Mouse (Mus musculus) MEL (cell line): ENCODE data around the gene Prep. TPM values are rescaled to one million over a fixed set of nuclear protein-coding genes. Genes with fewer than 3 reads are reported as not detected.

Experiments
- DNase-seq: peaks from one replicate; pipeline ENCODE4 v3.0.0; 2011; ENCODE audit warnings: low read depth, low spot score
- H3K27ac ChIP-seq: 2 replicates; pipeline ENCODE4 v1.5.1; 2012; ENCODE audit warnings: low read depth, mild to moderate bottlenecking, control low read depth, low read length, moderate library complexity; ENCODE audit not compliant: control insufficient read depth
- H3K27me3 ChIP-seq, 2 experiments: fragments of 150-350 bp in 1 of 2; sonication (generic) in 1 of 2; 2 replicates each; pipeline ENCODE4 v1.6.1; 2012; ENCODE audit warnings: low read length in 2 of 2, mild to moderate bottlenecking in 2 of 2, improper control_type of control experiment in 1 of 2, moderate library complexity in 1 of 2; ENCODE audit not compliant: insufficient read depth in 2 of 2, control insufficient read depth in 1 of 2
- H3K36me3 ChIP-seq, 2 experiments: 2 replicates each; pipeline ENCODE4 v1.6.1; 2012 to 2014; ENCODE audit warnings: low read length in 2 of 2, improper control_type of control experiment in 1 of 2, inconsistent platforms in 1 of 2, mild to moderate bottlenecking in 1 of 2; ENCODE audit not compliant: insufficient read depth in 2 of 2, control insufficient read depth in 1 of 2
- H3K4me1 ChIP-seq, 2 experiments: fragments of 150-350 bp in 1 of 2; sonication (generic) in 1 of 2; 2 replicates each; pipeline ENCODE4 v1.6.1; 2012; ENCODE audit warnings: low read length in 2 of 2, improper control_type of control experiment in 1 of 2, mild to moderate bottlenecking in 1 of 2; ENCODE audit not compliant: insufficient read depth in 2 of 2, control insufficient read depth in 1 of 2
- H3K4me3 ChIP-seq, 2 experiments: fragments of 150-350 bp in 1 of 2; sonication (generic) in 1 of 2; 2 replicates each; pipeline ENCODE4 v1.5.1; 2012; ENCODE audit warnings: low read depth in 2 of 2, low read length in 2 of 2, mild to moderate bottlenecking in 2 of 2, moderate library complexity in 2 of 2, control low read depth in 1 of 2, improper control_type of control experiment in 1 of 2; ENCODE audit not compliant: control insufficient read depth in 1 of 2, insufficient read depth in 1 of 2
- H3K79me2 ChIP-seq: 2 replicates; pipeline ENCODE4 v1.6.1; 2012; ENCODE audit warnings: mild to moderate bottlenecking, low read length, moderate library complexity; ENCODE audit not compliant: control insufficient read depth, poor library complexity, insufficient read depth
- H3K9ac ChIP-seq: 2 replicates; pipeline ENCODE4 v1.6.1; 2012; ENCODE audit warnings: low read depth, mild to moderate bottlenecking, control low read depth, low read length, moderate library complexity; ENCODE audit not compliant: control insufficient read depth, poor library complexity, severe bottlenecking
- H3K9me3 ChIP-seq: fragments of 150-350 bp; sonication (generic); replicated peaks from 2 replicates; pipeline ENCODE4 v1.6.1; 2012; ENCODE audit warnings: mild to moderate bottlenecking, low read length, improper control_type of control experiment, moderate library complexity; ENCODE audit not compliant: insufficient read depth
- CHD1 ChIP-seq: IDR thresholded peaks from 2 replicates; pipeline ENCODE4 v1.6.1; 2012; ENCODE audit warnings: low read depth, mild to moderate bottlenecking, inconsistent platforms, low read length, improper control_type of control experiment
- CTCF ChIP-seq, 3 experiments: IDR thresholded peaks in 2 of 3; conservative IDR thresholded peaks in 1 of 3; 2 replicates each; pipeline ENCODE4 v1.5.1; 2011 to 2012; ENCODE audit warnings: low read length in 3 of 3, low read depth in 2 of 3, mild to moderate bottlenecking in 2 of 3, improper control_type of control experiment in 1 of 3, inconsistent platforms in 1 of 3, mixed read lengths in 1 of 3, moderate library complexity in 1 of 3; ENCODE audit not compliant: control insufficient read depth in 1 of 3, insufficient read depth in 1 of 3, poor library complexity in 1 of 3, severe bottlenecking in 1 of 3
- E2F4 ChIP-seq: IDR thresholded peaks from 2 replicates; pipeline ENCODE4 v1.6.1; 2011; ENCODE audit warnings: low read depth, low read length, improper control_type of control experiment, borderline replicate concordance
- ETS1 ChIP-seq: IDR thresholded peaks from 2 replicates; pipeline ENCODE4 v1.6.1; 2012; ENCODE audit warnings: low read depth, mild to moderate bottlenecking, inconsistent platforms, low read length, improper control_type of control experiment, moderate library complexity
- GABPA ChIP-seq: IDR thresholded peaks from 2 replicates; pipeline ENCODE4 v1.6.1; 2012; ENCODE audit warnings: low read depth, mild to moderate bottlenecking, inconsistent platforms, low read length, improper control_type of control experiment, moderate library complexity
- GATA1 ChIP-seq: IDR thresholded peaks from 2 replicates; pipeline ENCODE4 v1.6.1; 2011; ENCODE audit warnings: low read depth, low read length, improper control_type of control experiment
- HCFC1 ChIP-seq: IDR thresholded peaks from 2 replicates; pipeline ENCODE4 v1.6.1; 2012; ENCODE audit warnings: low read depth, mild to moderate bottlenecking, inconsistent platforms, low read length, improper control_type of control experiment, moderate library complexity
- KAT2A ChIP-seq: conservative IDR thresholded peaks from 2 replicates; pipeline ENCODE4 v1.6.1; 2012; ENCODE audit warnings: low read depth, low read length, improper control_type of control experiment, inconsistent platforms
- MAFK ChIP-seq: IDR thresholded peaks from 2 replicates; pipeline ENCODE4 v1.6.1; 2011; ENCODE audit warnings: low read depth, mild to moderate bottlenecking, low read length, improper control_type of control experiment, borderline replicate concordance
- MEF2A ChIP-seq: IDR thresholded peaks from 2 replicates; pipeline ENCODE4 v1.6.1; 2014; ENCODE audit warnings: low read depth, mild to moderate bottlenecking, inconsistent platforms, low read length, improper control_type of control experiment; ENCODE audit not compliant: poor library complexity, insufficient replicate concordance, severe bottlenecking; ENCODE audit errors: extremely low read depth
- NELFE ChIP-seq: IDR thresholded peaks from 2 replicates; pipeline ENCODE4 v1.6.1; 2011; ENCODE audit warnings: low read depth, low read length, improper control_type of control experiment
- SIN3A ChIP-seq: IDR thresholded peaks from 2 replicates; pipeline ENCODE4 v1.6.1; 2012; ENCODE audit warnings: low read length, improper control_type of control experiment, inconsistent platforms
- TAL1 ChIP-seq: IDR thresholded peaks from 2 replicates; pipeline ENCODE4 v1.6.1; 2012; ENCODE audit warnings: mild to moderate bottlenecking, inconsistent platforms, low read length, moderate library complexity, mixed read lengths
- TBP ChIP-seq: IDR thresholded peaks from 2 replicates; pipeline ENCODE4 v1.8.0; 2011; ENCODE audit warnings: low read depth, low read length, improper control_type of control experiment
- UBTF ChIP-seq: IDR thresholded peaks from 2 replicates; pipeline ENCODE4 v1.6.1; 2012; ENCODE audit warnings: low read depth, mild to moderate bottlenecking, inconsistent platforms, low read length, improper control_type of control experiment, moderate library complexity, borderline replicate concordance; ENCODE audit not compliant: insufficient read depth
- USF1 ChIP-seq: IDR thresholded peaks from 2 replicates; pipeline ENCODE4 v1.6.1; 2014; ENCODE audit warnings: low read depth, mild to moderate bottlenecking, inconsistent platforms, low read length, improper control_type of control experiment, moderate library complexity
- ZC3H11A ChIP-seq: IDR thresholded peaks from 2 replicates; pipeline ENCODE4 v1.6.1; 2012; ENCODE audit warnings: low read depth, mild to moderate bottlenecking, inconsistent platforms, low read length, improper control_type of control experiment
- ZKSCAN1 ChIP-seq: IDR thresholded peaks from 2 replicates; pipeline ENCODE4 v1.6.1; 2012; ENCODE audit warnings: low read depth, mild to moderate bottlenecking, inconsistent platforms, low read length, improper control_type of control experiment, moderate library complexity
- ZNF384 ChIP-seq: IDR thresholded peaks from 2 replicates; pipeline ENCODE4 v1.6.1; 2012; ENCODE audit warnings: low read depth, mild to moderate bottlenecking, inconsistent platforms, low read length, improper control_type of control experiment
- polyA plus RNA-seq, 2 experiments: library from polyadenylated mRNA; stranded (reverse) in 1 of 2; unstranded in 1 of 2; fragments of >175 nt in 1 of 2; fragments of >200 nt in 1 of 2; gene quantifications; 2 replicates each; pipeline versions ENCODE4 v1.2.1 to v1.2.4; 2012; ENCODE audit warnings: low replicate concordance in 2 of 2, low read depth in 1 of 2; ENCODE audit not compliant: insufficient read length in 2 of 2, insufficient read depth in 1 of 2, missing spikeins in 1 of 2
- total RNA-seq: library from RNA; depleted of rRNA; stranded (reverse); fragments of 300-350 nt; gene quantifications from 2 replicates; pipeline ENCODE4 v1.2.3, GENCODE M21; 2012

Prep gene
- total and polyA plus RNA-seq, 3 experiments: 12.0 to 24.4 TPM; not detected in 1

GRCm38 (mm10) chr10:45154557-45155060, 87.6 kb downstream of the Prep start:
- H3K36me3 ChIP-seq: peaks cover 2 to 3% of the 10 kb centered on the region in 2 experiments; a peak in 3 of 4 replicates
- TF ChIP-seq MEF2A: no peak
- TF ChIP-seq SIN3A: no peak
- no peak for TF ChIP-seq ZKSCAN1
- no peak for TF ChIP-seq ZNF384
- no peak for TF ChIP-seq KAT2A
- no peak for TF ChIP-seq HCFC1
- TF ChIP-seq CHD1: no peak
- no peak for TF ChIP-seq TAL1
- TF ChIP-seq NELFE: no peak
- TF ChIP-seq GATA1: no peak

GRCm38 (mm10) chr10:45165851-45166250, 98.8 kb downstream of the Prep start:
- H3K79me2 ChIP-seq: no peaks in the 10 kb centered on the region
- no peaks in the 10 kb centered on the region for H3K36me3 ChIP-seq
- H3K9me3 ChIP-seq: no peaks in the 10 kb centered on the region
- no peak overlapping the region for H3K9ac ChIP-seq
- no peaks in the 10 kb centered on the region for H3K27me3 ChIP-seq
- H3K4me1 ChIP-seq: no peaks in the 10 kb centered on the region
- DNase-seq: no peak
- no peak overlapping the region for H3K4me3 ChIP-seq
- no peak overlapping the region for H3K27ac ChIP-seq
- TF ChIP-seq SIN3A (no peak), USF1 (no peak), GABPA (no peak), TBP (no peak), E2F4 (no peak), ETS1 (no peak), MAFK (no peak), CTCF (IDR thresholded peaks at IDR 0.05 in 2 of 3, conservative IDR thresholded peaks at IDR 0.05 in 1 of 3; ENCODE audit: control insufficient read depth in 1 of 3, insufficient read depth in 1 of 3, low read depth in 2 of 3, low read length in 3 of 3, poor library complexity in 1 of 3, severe bottlenecking in 1 of 3) (no peak), ZC3H11A (no peak), CHD1 (no peak), KAT2A (no peak), UBTF (no peak), HCFC1 (no peak)

More at GRCm38 (mm10) chr10:45154557-45155060, 87.6 kb downstream of the Prep start:
- Histone ChIP-seq H3K79me2 (no peaks in the 10 kb centered on the region), H3K27ac (no peak overlapping the region), H3K27me3 (no peaks in the 10 kb centered on the region), H3K4me3 (no peak overlapping the region), H3K4me1 (no peaks in the 10 kb centered on the region), H3K9ac (no peak overlapping the region), H3K9me3 (no peaks in the 10 kb centered on the region)
- no peak for DNase-seq
